Mouse (Mus musculus) lung, embryonic 15.5 days (tissue): ENCODE results near the gene Nyap1. TPM values are rescaled to one million over a fixed set of nuclear protein-coding genes. Genes with fewer than 3 reads are reported as not detected.

Source experiments
- ATAC-seq: fragments of 200-750 bp; cut with Nextera tagmentation; 2 replicates; pipeline ENCODE4 v1.8.0; 2017; ENCODE audit warnings: moderate number of reproducible peaks, borderline replicate concordance; ENCODE audit not compliant: low FRiP score, low TSS enrichment; ENCODE audit errors: extremely low read depth
- H3K27ac ChIP-seq: fragments of 300-500 bp; sonication (generic); 2 replicates; pipeline ENCODE4 v1.5.1; 2015; ENCODE audit warnings: moderate library complexity, mild to moderate bottlenecking, inconsistent platforms
- H3K27me3 ChIP-seq: fragments of 300-500 bp; sonication (generic); 2 replicates; pipeline ENCODE4 v1.6.1; 2015; ENCODE audit warnings: inconsistent platforms
- H3K36me3 ChIP-seq: fragments of 300-500 bp; sonication (generic); 2 replicates; pipeline ENCODE4 v1.6.1; 2015; ENCODE audit warnings: inconsistent platforms
- H3K4me1 ChIP-seq: fragments of 300-500 bp; sonication (generic); 2 replicates; pipeline ENCODE4 v1.6.1; 2015; ENCODE audit warnings: inconsistent platforms
- H3K4me2 ChIP-seq: fragments of 300-500 bp; sonication (generic); 2 replicates; pipeline ENCODE4 v1.6.1; 2015; ENCODE audit warnings: inconsistent platforms, mild to moderate bottlenecking, moderate library complexity
- H3K4me3 ChIP-seq: fragments of 300-500 bp; sonication (generic); 2 replicates; pipeline ENCODE4 v1.5.1; 2015; ENCODE audit warnings: mild to moderate bottlenecking, inconsistent platforms
- H3K9ac ChIP-seq: fragments of 300-500 bp; sonication (generic); 2 replicates; pipeline ENCODE4 v1.6.1; 2015; ENCODE audit warnings: inconsistent platforms
- H3K9me3 ChIP-seq: fragments of 300-500 bp; sonication (generic); 2 replicates; pipeline ENCODE4 v1.6.1; 2016; ENCODE audit warnings: inconsistent platforms
- WGBS: fragments of 180-500 bp; shearing (Covaris S2); methylation state at CpG from one replicate; pipeline ENCODE4 v1.1.7; 2015; 5-methylcytosine and 5-hydroxymethylcytosine counted together
- polyA plus RNA-seq: library from polyadenylated mRNA; unstranded; fragments of >200 nt; fragmentation: Nextera tagmentation; extraction: Ambion mirVana; gene quantifications from 2 replicates; pipeline ENCODE4 v1.2.1, GENCODE M21; 2015

The Nyap1 gene
- polyA plus RNA-seq, 1 experiment from 2014 or later, result 1.8 TPM

DNA sequence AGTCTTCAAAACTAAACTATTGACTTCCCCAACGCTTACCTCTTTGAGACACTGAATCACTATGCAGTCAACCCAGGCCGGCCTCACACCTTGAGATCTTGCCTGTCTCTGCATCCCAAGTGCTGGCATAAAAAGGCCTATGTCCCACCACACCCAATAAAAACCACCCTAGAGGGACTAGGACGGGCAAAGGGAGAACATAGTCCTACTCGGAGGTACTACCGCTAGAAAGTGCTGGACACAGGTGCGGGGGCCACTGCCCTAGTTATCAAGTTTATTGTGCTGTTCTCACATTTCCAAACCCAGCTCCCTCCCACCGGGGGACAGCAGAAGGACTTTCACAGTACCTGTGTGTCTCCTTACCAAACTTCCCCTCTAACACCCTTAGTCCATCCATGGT lies 40.3 kb upstream of the Nyap1 start:
- ATAC-seq, result no peak
- 89% methylated on average over 7 of the region's 7 CpGs for WGBS
- H3K27ac ChIP-seq, result no peak overlapping the region
- peaks cover 56% of the 10 kb centered on the region for H3K4me1 ChIP-seq
- no peak overlapping the region for H3K4me2 ChIP-seq
- no peak overlapping the region for H3K4me3 ChIP-seq
- H3K27me3 ChIP-seq, result no peaks in the 10 kb centered on the region
- H3K9ac ChIP-seq, result no peak overlapping the region
- no peaks in the 10 kb centered on the region for H3K9me3 ChIP-seq
- H3K36me3 ChIP-seq, result peaks cover 38% of the 10 kb centered on the region

DNA sequence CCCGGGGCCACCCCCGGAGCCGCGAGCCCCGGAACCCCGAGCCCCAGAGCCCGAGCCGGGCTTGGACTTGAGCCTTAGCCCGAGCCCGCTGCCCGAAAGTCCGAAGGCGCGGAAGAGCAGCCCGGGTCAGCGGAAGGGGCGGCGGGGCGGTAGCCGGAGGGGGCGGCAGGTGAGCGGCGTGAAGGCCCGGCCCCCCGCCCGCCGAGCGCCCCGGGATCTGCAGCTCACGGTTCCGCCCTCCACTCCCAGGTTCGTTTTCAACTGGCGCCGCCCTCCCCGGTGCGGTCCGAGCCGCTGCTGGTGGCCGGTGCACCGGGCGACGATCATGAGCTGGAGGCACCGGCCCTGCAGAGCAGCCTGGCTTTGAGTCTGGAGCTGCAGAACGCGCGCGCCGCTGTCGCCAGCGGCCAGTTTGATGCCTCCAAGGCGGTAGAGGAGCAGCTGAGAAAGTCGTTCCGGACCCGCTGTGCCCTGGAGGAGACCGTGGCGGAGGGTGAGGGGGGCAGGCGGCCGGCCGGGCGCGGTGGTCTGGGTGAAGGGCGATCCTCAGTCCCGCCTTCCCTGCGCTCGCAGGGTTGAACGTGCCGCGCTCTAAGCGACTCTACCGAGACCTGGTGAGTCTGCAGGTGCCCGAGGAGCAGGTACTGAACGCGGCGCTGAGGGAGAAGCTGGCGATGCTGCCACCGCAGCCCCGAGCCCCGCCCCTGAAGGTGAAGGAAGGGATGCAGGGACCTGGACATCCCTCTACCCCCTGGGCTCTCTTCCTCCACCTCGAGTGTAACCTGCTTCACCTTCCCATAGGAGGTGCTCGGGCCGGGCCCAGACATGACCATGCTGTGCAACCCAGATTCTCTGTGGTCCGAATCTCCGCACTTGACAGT lies 37.9 kb upstream of the Nyap1 start:
- peak; percentile 17; the same call in 1 of the 2 replicates for ATAC-seq
- under 1% methylated on average over 78 of the region's 83 CpGs for WGBS
- H3K4me2 ChIP-seq, result peak overlapping the region; percentile 92
- H3K9me3 ChIP-seq, result no peaks in the 10 kb centered on the region
- H3K36me3 ChIP-seq, result peaks cover 37% of the 10 kb centered on the region
- H3K4me3 ChIP-seq, result peak overlapping the region; percentile 99
- no peaks in the 10 kb centered on the region for H3K27me3 ChIP-seq
- peak overlapping the region; percentile 91 for H3K27ac ChIP-seq
- peaks cover 51% of the 10 kb centered on the region for H3K4me1 ChIP-seq
- H3K9ac ChIP-seq, result peak overlapping the region; percentile 96

DNA sequence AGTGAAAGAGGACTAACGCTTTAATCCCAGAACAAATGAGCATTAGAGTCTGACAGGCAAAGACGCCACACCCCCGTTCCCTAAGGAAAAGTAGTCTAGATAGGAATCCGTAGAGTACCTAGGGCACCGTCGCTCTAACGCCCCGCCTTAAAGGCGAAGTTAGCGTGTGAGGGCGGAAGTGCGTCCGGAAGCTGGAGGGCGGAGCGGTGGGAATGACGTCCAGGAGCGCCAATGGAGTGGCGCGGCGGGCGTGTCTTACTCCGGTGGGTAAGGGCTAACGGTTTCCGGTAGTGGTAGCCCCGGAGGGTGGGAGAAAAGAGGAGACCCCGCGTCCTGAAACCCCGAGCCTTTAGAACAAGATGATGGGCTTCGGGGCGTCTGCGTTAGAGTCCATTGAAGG lies 37.2 kb upstream of the Nyap1 start, which contains the start of gene Ppp1r35:
Gene Ppp1r35, plus strand, starts transcription at position 215 of the 400 bp plus-strand sequence.
- H3K9ac ChIP-seq, result peak within 1 kb of the TSS; percentile 96
- ATAC-seq, result peak; percentile 96
- H3K4me1 ChIP-seq, result peaks cover 44% of the 10 kb centered on the region
- H3K4me3 ChIP-seq, result peak within 1 kb of the TSS; percentile 99
- peak within 1 kb of the TSS; percentile 91 for H3K27ac ChIP-seq
- peak within 1 kb of the TSS; percentile 92 for H3K4me2 ChIP-seq
- under 1% methylated on average over 31 of the region's 31 CpGs for WGBS
- H3K27me3 ChIP-seq, result no peaks in the 10 kb centered on the region
- H3K36me3 ChIP-seq, result peaks cover 33% of the 10 kb centered on the region
- H3K9me3 ChIP-seq, result no peaks in the 10 kb centered on the region

DNA sequence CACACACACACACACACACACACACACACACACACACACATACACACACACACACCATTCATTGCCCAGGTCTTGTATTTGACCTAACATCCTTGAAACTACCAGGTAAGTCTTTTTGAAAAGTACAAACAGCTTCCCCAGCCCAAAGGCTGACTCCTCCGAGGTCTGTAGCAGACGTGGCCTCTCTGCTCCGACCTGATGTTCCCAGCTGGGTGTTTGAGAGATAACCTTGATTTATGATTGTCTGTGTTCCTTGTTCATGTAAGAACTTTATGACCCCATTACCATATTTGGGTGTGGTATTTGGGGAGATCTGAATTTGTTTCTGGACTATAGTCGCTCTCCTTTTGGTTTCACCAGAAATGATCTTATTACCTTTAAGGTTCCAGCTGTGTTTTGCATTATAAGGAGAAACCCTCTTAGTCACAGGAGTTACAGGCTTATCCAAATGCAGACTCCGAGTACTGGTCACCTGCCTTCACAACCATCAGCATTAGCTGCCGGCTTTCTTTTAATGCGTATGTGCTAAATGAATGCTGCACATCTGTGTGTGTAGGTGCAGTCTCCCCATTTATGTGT lies 35.9 kb upstream of the Nyap1 start:
- ATAC-seq, result no peak
- H3K27ac ChIP-seq, result no peak overlapping the region
- peaks cover 31% of the 10 kb centered on the region for H3K4me1 ChIP-seq
- H3K9ac ChIP-seq, result no peak overlapping the region
- H3K4me3 ChIP-seq, result no peak overlapping the region
- no peak overlapping the region for H3K4me2 ChIP-seq
- WGBS, result 67% methylated on average over 7 of the region's 7 CpGs
- H3K36me3 ChIP-seq, result peaks cover 24% of the 10 kb centered on the region
- H3K9me3 ChIP-seq, result no peaks in the 10 kb centered on the region
- no peaks in the 10 kb centered on the region for H3K27me3 ChIP-seq

DNA sequence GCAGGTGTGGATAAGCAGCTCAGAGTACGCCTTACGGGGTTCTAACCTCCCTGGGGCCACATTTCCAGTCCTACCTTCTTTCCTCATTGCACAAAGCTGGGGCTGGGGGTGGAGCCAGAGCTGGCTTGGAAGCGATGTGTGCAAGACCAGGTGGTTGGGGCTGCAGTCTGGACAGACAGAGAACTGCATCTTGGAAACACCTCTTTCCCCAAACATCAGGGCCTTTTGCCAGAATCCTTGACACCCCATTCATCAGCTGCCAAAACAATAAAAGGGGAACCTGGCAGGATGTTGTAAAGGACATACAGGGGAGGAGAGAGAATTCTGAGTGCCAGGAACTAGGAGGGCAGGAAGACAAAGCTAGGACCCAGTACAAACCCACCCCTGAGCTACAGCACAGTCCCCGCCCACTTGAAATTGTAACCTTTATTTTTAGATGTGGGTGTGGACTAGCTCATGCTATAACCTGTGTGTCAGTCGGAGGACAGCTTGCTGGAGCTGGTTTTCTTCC lies 35.1 kb upstream of the Nyap1 start:
- WGBS, result 22% methylated on average over 5 of the region's 5 CpGs
- H3K4me1 ChIP-seq, result peaks cover 26% of the 10 kb centered on the region
- H3K9ac ChIP-seq, result no peak overlapping the region
- no peaks in the 10 kb centered on the region for H3K27me3 ChIP-seq
- no peaks in the 10 kb centered on the region for H3K9me3 ChIP-seq
- peaks cover 15% of the 10 kb centered on the region for H3K36me3 ChIP-seq
- ATAC-seq, result no peak
- H3K27ac ChIP-seq, result peak overlapping the region; percentile 27; the same call in 1 of the 2 replicates
- 0 out of 2 replicates have a peak overlapping the region, but pooled peaks have one; percentile 4 for H3K4me2 ChIP-seq
- H3K4me3 ChIP-seq, result no peak overlapping the region

DNA sequence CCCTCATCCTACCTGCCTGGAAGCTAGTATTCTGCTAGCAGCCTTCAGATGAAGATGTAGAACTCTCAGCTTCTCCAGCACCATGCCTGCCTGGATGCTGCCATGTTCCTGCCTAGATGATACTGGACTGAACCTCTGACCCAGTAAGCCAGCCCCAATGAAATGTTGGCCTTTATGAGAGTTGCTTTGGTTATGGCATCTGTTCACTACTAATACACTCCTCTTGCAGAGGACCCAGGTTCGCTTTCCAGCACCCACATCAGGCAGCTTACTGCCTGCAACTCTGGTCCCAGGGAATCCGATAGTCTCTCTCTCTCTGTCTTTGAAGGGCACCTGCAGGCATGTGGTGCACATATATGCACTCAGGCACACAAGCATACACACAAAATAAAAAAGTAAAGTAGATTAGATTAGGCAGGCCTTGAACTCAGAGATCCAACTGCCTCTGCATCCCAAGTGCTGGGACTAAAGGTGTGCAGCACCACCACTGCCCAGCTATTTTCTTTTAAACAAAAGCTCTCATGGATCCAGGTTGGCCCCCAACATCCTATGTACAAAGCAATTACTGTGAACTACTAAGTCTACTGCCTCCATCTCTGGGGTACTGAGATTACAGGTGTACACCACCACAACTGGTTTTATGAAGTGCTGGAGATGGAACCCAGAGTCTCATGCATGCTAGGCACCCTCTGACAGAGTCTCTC lies 34.3 kb upstream of the Nyap1 start:
- Histone ChIP-seq H3K4me3 (no peak overlapping the region), H3K36me3 (peaks cover 8% of the 10 kb centered on the region), H3K27me3 (no peaks in the 10 kb centered on the region), H3K4me1 (peaks cover 21% of the 10 kb centered on the region), H3K4me2 (no peak overlapping the region), H3K9me3 (no peaks in the 10 kb centered on the region), H3K27ac (peak overlapping the region; percentile 27; the same call in 1 of the 2 replicates), H3K9ac (no peak overlapping the region)
- ATAC-seq, result no peak
- WGBS, result 93% methylated on average over 2 of the region's 2 CpGs

DNA sequence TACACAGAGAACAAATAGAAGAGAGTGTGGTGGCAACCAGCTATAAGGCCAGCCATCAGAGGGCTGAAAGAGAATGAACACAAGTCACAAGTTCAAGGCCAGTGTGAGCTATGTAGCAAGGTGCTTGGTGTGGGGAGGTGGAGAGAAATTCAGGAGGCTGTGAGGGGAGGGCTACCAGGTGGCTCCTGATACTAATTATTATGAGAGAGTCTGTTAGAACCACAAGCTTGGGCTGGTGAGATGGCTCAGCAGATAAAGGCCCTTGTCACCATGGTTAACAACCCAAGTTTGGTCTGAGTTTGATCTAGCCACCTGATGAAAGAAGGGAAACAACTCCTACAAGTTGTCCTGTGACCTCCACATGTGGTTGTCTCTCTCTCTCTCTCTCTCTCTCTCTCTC lies 31.3 kb upstream of the Nyap1 start:
- Histone ChIP-seq H3K9ac (no peak overlapping the region), H3K9me3 (no peaks in the 10 kb centered on the region), H3K27me3 (no peaks in the 10 kb centered on the region), H3K36me3 (no peaks in the 10 kb centered on the region), H3K4me3 (no peak overlapping the region), H3K4me1 (peaks cover 7% of the 10 kb centered on the region; the same call in 1 of the 2 replicates), H3K4me2 (no peak overlapping the region), H3K27ac (no peak overlapping the region)
- no peak for ATAC-seq

DNA sequence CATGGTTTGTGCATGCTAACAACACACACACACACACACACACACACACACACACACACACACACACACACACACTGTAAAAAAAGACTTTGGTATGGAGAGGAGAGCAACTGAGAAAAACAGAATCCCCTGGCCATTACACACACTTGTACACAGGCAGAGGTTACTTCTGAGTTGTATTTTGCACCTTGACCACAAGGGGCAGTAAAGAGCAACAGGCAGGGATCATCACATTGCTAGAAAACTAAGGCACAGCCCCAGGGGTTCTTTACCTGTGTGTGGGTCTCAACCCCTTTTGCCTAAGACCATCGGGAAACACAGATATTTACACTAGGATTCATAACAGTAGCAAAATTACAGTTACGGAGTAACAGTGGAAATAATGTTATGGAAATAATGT lies 29.3 kb upstream of the Nyap1 start:
- H3K9ac ChIP-seq, result no peak overlapping the region
- no peak overlapping the region for H3K27ac ChIP-seq
- 45% methylated on average over 2 of the region's 2 CpGs for WGBS
- no peaks in the 10 kb centered on the region for H3K36me3 ChIP-seq
- ATAC-seq, result 0 out of 2 replicates have a peak, but pooled peaks have one; percentile 31
- H3K9me3 ChIP-seq, result no peaks in the 10 kb centered on the region
- no peaks in the 10 kb centered on the region for H3K27me3 ChIP-seq
- H3K4me2 ChIP-seq, result no peak overlapping the region
- no peaks in the 10 kb centered on the region for H3K4me1 ChIP-seq
- no peak overlapping the region for H3K4me3 ChIP-seq

DNA sequence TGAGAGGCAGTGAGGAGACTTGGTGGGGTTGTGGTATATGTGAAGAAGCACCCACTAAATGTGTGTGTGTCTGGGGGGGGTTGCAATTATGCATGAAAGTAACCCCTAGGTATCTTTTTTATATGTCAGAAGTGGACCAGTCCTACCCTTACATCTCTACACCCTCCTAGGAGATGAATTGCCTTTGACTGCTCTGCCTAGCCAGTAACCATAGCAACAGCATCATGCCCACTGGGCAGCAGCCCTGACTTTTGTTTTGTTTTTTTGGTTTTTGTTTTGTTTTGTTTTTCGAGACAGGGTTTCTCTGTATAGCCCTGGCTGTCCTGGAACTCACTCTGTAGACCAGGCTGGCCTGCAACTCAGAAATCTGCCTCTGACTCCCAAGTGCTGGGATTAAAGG lies 27.1 kb upstream of the Nyap1 start:
- Histone ChIP-seq H3K4me2 (no peak overlapping the region), H3K9me3 (no peaks in the 10 kb centered on the region), H3K4me3 (no peak overlapping the region), H3K9ac (no peak overlapping the region), H3K36me3 (no peaks in the 10 kb centered on the region), H3K4me1 (no peaks in the 10 kb centered on the region), H3K27ac (no peak overlapping the region), H3K27me3 (no peaks in the 10 kb centered on the region)
- 67% methylated on average over 1 of the region's 1 CpGs for WGBS
- ATAC-seq, result no peak

DNA sequence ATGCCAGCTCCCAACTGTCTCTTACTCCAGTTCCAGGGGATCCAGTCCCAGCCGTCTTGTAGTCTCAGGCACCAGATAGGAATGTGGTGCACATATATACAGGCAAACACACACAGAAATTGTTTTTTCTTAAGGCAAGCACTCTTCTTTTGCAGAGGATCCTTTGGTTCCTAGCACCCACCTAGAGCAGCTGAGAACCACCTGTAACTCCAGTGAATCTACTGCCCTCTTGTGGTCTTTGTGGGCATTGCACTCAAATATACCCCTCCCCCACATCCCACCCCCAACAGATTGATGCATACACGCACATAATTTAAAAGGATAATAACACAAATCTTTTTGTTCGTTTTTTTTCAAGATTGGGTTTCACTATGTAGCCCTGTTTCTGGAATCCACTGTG lies 24.9 kb upstream of the Nyap1 start:
- no peak for ATAC-seq
- WGBS, result 58% methylated on average over 3 of the region's 3 CpGs
- no peak overlapping the region for H3K9ac ChIP-seq

DNA sequence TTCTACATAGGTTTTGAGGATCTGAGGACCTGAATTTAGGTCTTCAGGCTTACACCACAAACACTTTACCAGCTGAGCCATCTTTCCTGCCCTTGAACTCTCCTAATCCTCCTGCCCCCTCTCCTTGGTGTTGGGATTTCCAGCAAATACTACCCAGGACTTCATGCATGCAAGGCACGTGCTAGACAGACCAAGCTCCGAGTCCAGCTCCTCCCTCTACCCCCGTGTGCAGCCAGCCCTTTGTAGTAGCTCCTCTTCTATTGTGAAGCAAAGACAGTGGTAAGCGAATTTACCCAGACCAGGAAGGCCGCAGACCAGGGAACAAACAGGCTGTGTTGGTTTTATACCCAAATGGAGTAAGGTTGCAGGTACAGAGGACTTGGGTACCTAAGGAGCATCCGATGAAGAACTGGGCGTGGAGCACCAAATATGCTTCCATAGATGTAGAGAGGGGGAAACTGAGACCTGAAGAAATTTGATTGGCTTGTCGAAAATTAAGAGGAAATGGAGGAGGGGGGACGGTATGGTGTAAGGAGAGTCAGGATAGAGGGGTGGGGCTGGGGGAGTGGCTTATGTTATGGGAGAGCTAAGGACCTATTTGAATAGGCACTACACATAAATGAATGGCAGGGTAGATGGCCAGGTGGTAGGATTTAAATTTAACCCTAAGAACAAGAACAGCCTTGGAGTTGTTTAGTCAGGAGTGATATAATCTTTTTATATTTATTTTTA lies 23.4 kb upstream of the Nyap1 start:
- Histone ChIP-seq H3K4me1 (peaks cover 3% of the 10 kb centered on the region), H3K4me2 (no peak overlapping the region), H3K4me3 (no peak overlapping the region), H3K9me3 (no peaks in the 10 kb centered on the region), H3K27ac (no peak overlapping the region), H3K27me3 (no peaks in the 10 kb centered on the region), H3K9ac (no peak overlapping the region), H3K36me3 (no peaks in the 10 kb centered on the region)
- 53% methylated on average over 9 of the region's 9 CpGs for WGBS
- ATAC-seq, result no peak

More for the DNA sequence above, 24.9 kb upstream of the Nyap1 start:
- Histone ChIP-seq H3K4me3 (no peak overlapping the region), H3K4me2 (no peak overlapping the region), H3K36me3 (no peaks in the 10 kb centered on the region), H3K27me3 (no peaks in the 10 kb centered on the region), H3K4me1 (no peaks in the 10 kb centered on the region), H3K9me3 (no peaks in the 10 kb centered on the region), H3K27ac (no peak overlapping the region)
